In the genomic region with DNA sequence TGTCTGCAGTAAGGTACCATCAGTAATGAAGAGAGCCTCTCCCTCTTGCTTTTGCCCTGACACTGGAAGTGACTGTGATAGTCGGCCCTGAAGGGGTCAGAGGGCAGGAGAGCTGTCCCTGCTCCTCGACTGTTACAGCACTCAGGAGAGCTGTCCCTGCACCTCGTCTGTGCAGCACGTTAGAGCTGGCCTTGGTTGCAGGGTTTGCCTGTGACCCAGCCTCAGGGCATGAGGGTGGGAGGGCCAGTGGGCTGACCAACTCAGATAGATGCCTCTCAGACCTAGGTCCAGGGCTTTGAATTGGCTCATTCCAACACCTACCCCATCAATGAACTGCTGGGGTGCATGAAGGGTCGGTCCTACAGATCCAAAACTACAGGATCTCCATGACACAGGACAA, we compare ENCODE assay signal across 25 mouse cellular contexts. TPM values are rescaled to one million over a fixed set of nuclear protein-coding genes. Genes with fewer than 3 reads are reported as not detected.
DNase-seq lines count a peak whose midpoint lies in the region; ATAC-seq and TF ChIP-seq lines count a peak whose summit lies in the region.
"Had no signal": no experiment of that assay in that cellular context is flagged by ENCODE, and none has a peak within 500 bp of the region (broad histone marks: within the 10 kb centered on the region; RNA-seq: fewer than 3 reads in every experiment).

No protein-coding gene starts in this region.

- no peak overlapping the region for H3K27ac ChIP-seq in forebrain, embryonic 11.5 days (ENCODE audit: low read depth, low read length)
- H3K27ac ChIP-seq in forebrain, embryonic 12.5 days = no peak overlapping the region
- no peak overlapping the region for H3K27ac ChIP-seq in hindbrain, embryonic 13.5 days
- H3K27ac ChIP-seq in hindbrain, embryonic 11.5 days (ENCODE audit: low read depth, low read length) = no peak overlapping the region
- H3K27ac ChIP-seq in stomach, postnatal 0 days (replicated peaks) = no peak overlapping the region
- H3K27ac ChIP-seq: embryonic facial prominence, embryonic 13.5 days; embryonic facial prominence, embryonic 15.5 days; forebrain, embryonic 10.5 days had no signal

- TF ChIP-seq EP300 in stomach, postnatal 0 days (optimal IDR thresholded peaks at IDR 0.05) = no peak

- no peaks in the 10 kb centered on the region for H3K9me3 ChIP-seq in forebrain, embryonic 11.5 days (ENCODE audit: control insufficient read depth, low read length)
- H3K9me3 ChIP-seq in forebrain, embryonic 12.5 days = no peaks in the 10 kb centered on the region
- no peaks in the 10 kb centered on the region for H3K9me3 ChIP-seq in hindbrain, embryonic 13.5 days
- H3K9me3 ChIP-seq in hindbrain, embryonic 11.5 days (ENCODE audit: control insufficient read depth, low read length) = no peaks in the 10 kb centered on the region
- H3K9me3 ChIP-seq in stomach, postnatal 0 days (ENCODE audit: control insufficient read depth, low read length) = no peaks in the 10 kb centered on the region
- H3K9me3 ChIP-seq: embryonic facial prominence, embryonic 13.5 days; embryonic facial prominence, embryonic 15.5 days; forebrain, embryonic 10.5 days had no signal

- TF ChIP-seq CTCF in stomach, postnatal 0 days (IDR thresholded peaks at IDR 0.05; ENCODE audit: low read depth) = no peak

- no peak for ATAC-seq in forebrain, embryonic 11.5 days (replicated peaks; ENCODE audit: low FRiP score)
- no peak for ATAC-seq in forebrain, embryonic 12.5 days (ENCODE audit: low FRiP score)
- ATAC-seq in hindbrain, embryonic 13.5 days (ENCODE audit: low FRiP score) = 0 out of 2 replicates have a peak, but pooled peaks have one; percentile 14
- no peak for ATAC-seq in hindbrain, embryonic 11.5 days (ENCODE audit: low FRiP score)
- 0 out of 2 replicates have a peak, but pooled peaks have one; percentile 17 for ATAC-seq in stomach, postnatal 0 days (ENCODE audit: low FRiP score, low TSS enrichment)
- ATAC-seq: activated CD4-positive, CD25-positive, alpha-beta regulatory T cell, adult 4 months; CD4-positive, CD25-positive, alpha-beta regulatory T cell, adult 4 months; forebrain, embryonic 14.5 days; forebrain, embryonic 16.5 days; Patski had no signal

- no peaks in the 10 kb centered on the region for H3K36me3 ChIP-seq in forebrain, embryonic 11.5 days (ENCODE audit: control insufficient read depth, insufficient read depth, low read length)
- H3K36me3 ChIP-seq in forebrain, embryonic 12.5 days (replicated peaks) = no peaks in the 10 kb centered on the region
- H3K36me3 ChIP-seq in hindbrain, embryonic 13.5 days = no peaks in the 10 kb centered on the region
- H3K36me3 ChIP-seq in hindbrain, embryonic 11.5 days (ENCODE audit: control insufficient read depth, insufficient read depth, low read length) = no peaks in the 10 kb centered on the region
- H3K36me3 ChIP-seq in stomach, postnatal 0 days (ENCODE audit: control insufficient read depth, insufficient read depth, low read length) = no peaks in the 10 kb centered on the region
- H3K36me3 ChIP-seq: embryonic facial prominence, embryonic 13.5 days; embryonic facial prominence, embryonic 15.5 days; forebrain, embryonic 10.5 days; G1E had no signal

- no peaks in the 10 kb centered on the region for H3K4me1 ChIP-seq in forebrain, embryonic 11.5 days (replicated peaks; ENCODE audit: control insufficient read depth, insufficient read depth, low read length)
- no peaks in the 10 kb centered on the region for H3K4me1 ChIP-seq in forebrain, embryonic 12.5 days
- H3K4me1 ChIP-seq in hindbrain, embryonic 13.5 days (replicated peaks) = no peaks in the 10 kb centered on the region
- no peaks in the 10 kb centered on the region for H3K4me1 ChIP-seq in hindbrain, embryonic 11.5 days (replicated peaks; ENCODE audit: control insufficient read depth, insufficient read depth, low read length)
- H3K4me1 ChIP-seq in stomach, postnatal 0 days (replicated peaks; ENCODE audit: control insufficient read depth, insufficient read depth) = no peaks in the 10 kb centered on the region
- H3K4me1 ChIP-seq: embryonic facial prominence, embryonic 13.5 days; embryonic facial prominence, embryonic 15.5 days had no signal

- no peak overlapping the region for H3K4me3 ChIP-seq in forebrain, embryonic 11.5 days (ENCODE audit: low read depth, low read length)
- no peak overlapping the region for H3K4me3 ChIP-seq in forebrain, embryonic 12.5 days (replicated peaks)
- no peak overlapping the region for H3K4me3 ChIP-seq in hindbrain, embryonic 13.5 days
- H3K4me3 ChIP-seq in hindbrain, embryonic 11.5 days (ENCODE audit: low read depth, low read length) = no peak overlapping the region
- no peak overlapping the region for H3K4me3 ChIP-seq in stomach, postnatal 0 days (ENCODE audit: low read depth, low read length)
- H3K4me3 ChIP-seq: embryonic facial prominence, embryonic 13.5 days; embryonic facial prominence, embryonic 15.5 days; erythroblast, embryonic 14.5 days; forebrain, embryonic 10.5 days had no signal

- H3K9ac ChIP-seq in forebrain, embryonic 11.5 days (ENCODE audit: low read length) = no peak overlapping the region
- H3K9ac ChIP-seq in forebrain, embryonic 12.5 days = no peak overlapping the region
- H3K9ac ChIP-seq in hindbrain, embryonic 13.5 days = no peak overlapping the region
- no peak overlapping the region for H3K9ac ChIP-seq in hindbrain, embryonic 11.5 days (ENCODE audit: low read depth, low read length)
- H3K9ac ChIP-seq in stomach, postnatal 0 days (ENCODE audit: low read length) = no peak overlapping the region
- H3K9ac ChIP-seq: embryonic facial prominence, embryonic 13.5 days; embryonic facial prominence, embryonic 15.5 days had no signal

- DNase-seq in forebrain, embryonic 11.5 days (ENCODE audit: low spot score) = peak; percentile 29
- DNase-seq in hindbrain, embryonic 11.5 days (ENCODE audit: low spot score) = no peak
- DNase-seq in stomach, postnatal 0 days (ENCODE audit: low spot score) = no peak
- DNase-seq: adrenal gland, adult 8-10 months; adrenal gland, postnatal 14 days; adrenal gland, postnatal 36 days; B cell, adult 2 months; cerebellum, adult 11-12 months; cerebellum, adult 2 months; cerebellum, adult 9-11 months; cerebellum, postnatal 14 days; cerebellum, postnatal 36 days; embryo, embryonic 11 days had no signal

- H3K27me3 ChIP-seq in forebrain, embryonic 11.5 days (ENCODE audit: control insufficient read depth, insufficient read depth, low read length) = no peaks in the 10 kb centered on the region
- no peaks in the 10 kb centered on the region; the same call in 1 of the 2 replicates for H3K27me3 ChIP-seq in forebrain, embryonic 12.5 days
- peaks cover 9% of the 10 kb centered on the region; the same call in 1 of the 2 replicates for H3K27me3 ChIP-seq in hindbrain, embryonic 13.5 days
- H3K27me3 ChIP-seq in hindbrain, embryonic 11.5 days (ENCODE audit: control insufficient read depth, insufficient read depth, low read length) = no peaks in the 10 kb centered on the region
- no peaks in the 10 kb centered on the region for H3K27me3 ChIP-seq in stomach, postnatal 0 days (ENCODE audit: control insufficient read depth, insufficient read depth, low read length)
- H3K27me3 ChIP-seq: embryonic facial prominence, embryonic 15.5 days had no signal

- WGBS in forebrain, embryonic 11.5 days = 41% methylated on average over 5 of the region's 5 CpGs
- 33% methylated on average over 5 of the region's 5 CpGs for whole genome bisulfite sequencing in forebrain, embryonic 12.5 days
- 47% methylated on average over 5 of the region's 5 CpGs for WGBS in hindbrain, embryonic 13.5 days
- WGBS in hindbrain, embryonic 11.5 days = 40% methylated on average over 5 of the region's 5 CpGs
- WGBS in stomach, postnatal 0 days = 31% methylated on average over 5 of the region's 5 CpGs

- no peak overlapping the region for H3K4me2 ChIP-seq in forebrain, embryonic 11.5 days (ENCODE audit: low read depth, low read length, severe bottlenecking)
- H3K4me2 ChIP-seq in forebrain, embryonic 12.5 days = no peak overlapping the region
- no peak overlapping the region for H3K4me2 ChIP-seq in hindbrain, embryonic 13.5 days
- no peak overlapping the region for H3K4me2 ChIP-seq in hindbrain, embryonic 11.5 days (replicated peaks; ENCODE audit: low read depth, low read length)
- H3K4me2 ChIP-seq in stomach, postnatal 0 days (replicated peaks; ENCODE audit: low read depth) = no peak overlapping the region
- H3K4me2 ChIP-seq: embryonic facial prominence, embryonic 13.5 days; embryonic facial prominence, embryonic 15.5 days had no signal

RNA-seq across cellular contexts. Expression of gene Arhgap22, which starts 5.5 kb away (rescaled TPM):
- polyA plus RNA-seq in forebrain, embryonic 11.5 days (2014; fragmentation: Nextera tagmentation; extraction: Ambion mirVana) = 1.4 and 1.8 TPM in 2 replicates
- polyA plus RNA-seq in forebrain, embryonic 12.5 days (2016; fragmentation: Nextera tagmentation; extraction: Ambion mirVana) = 0.55 and 0.82 TPM in 2 replicates
- 1.9 and 2.8 TPM in 2 replicates for polyA plus RNA-seq in hindbrain, embryonic 13.5 days (2015; fragmentation: Nextera tagmentation; extraction: Ambion mirVana)
- polyA plus RNA-seq in hindbrain, embryonic 11.5 days (2014; fragmentation: Nextera tagmentation; extraction: Ambion mirVana) = 0.94 and 1.7 TPM in 2 replicates
- polyA plus RNA-seq in stomach, postnatal 0 days (2015; fragmentation: Nextera tagmentation; extraction: Ambion mirVana) = 6.5 TPM in 2 replicates
- polyA plus RNA-seq: CD4-positive, CD25-positive, alpha-beta regulatory T cell, adult 4 months; G1E had no signal

RNA-seq across cellular contexts. Expression of gene Wdfy4, which starts 23.0 kb away (rescaled TPM):
- polyA plus RNA-seq in forebrain, embryonic 11.5 days (2014; fragmentation: Nextera tagmentation; extraction: Ambion mirVana) = 0.12 and 0.15 TPM in 2 replicates
- 0.09 and 0.13 TPM in 2 replicates for polyA plus RNA-seq in forebrain, embryonic 12.5 days (2016; fragmentation: Nextera tagmentation; extraction: Ambion mirVana)
- 0.10 and 0.38 TPM in 2 replicates for polyA plus RNA-seq in hindbrain, embryonic 13.5 days (2015; fragmentation: Nextera tagmentation; extraction: Ambion mirVana)
- polyA plus RNA-seq in hindbrain, embryonic 11.5 days (2014; fragmentation: Nextera tagmentation; extraction: Ambion mirVana) = 0.04 and 0.11 TPM in 2 replicates
- 0.13 and 0.25 TPM in 2 replicates for polyA plus RNA-seq in stomach, postnatal 0 days (2015; fragmentation: Nextera tagmentation; extraction: Ambion mirVana)
- polyA plus RNA-seq: Patski had no signal

Comparison
In these comparisons a context has a peak if more than half of its experiments do, and no peak if none do; other contexts are left out.
1. ATAC-seq: peak in hindbrain, embryonic 13.5 days (single experiment) and stomach, postnatal 0 days (single experiment); none in forebrain, embryonic 11.5 days (single experiment), forebrain, embryonic 12.5 days (single experiment) and hindbrain, embryonic 11.5 days (single experiment).